Mouse (Mus musculus): ENCODE measurements around the gene Exo1. TPM values are rescaled to one million over a fixed set of nuclear protein-coding genes. Genes with fewer than 3 reads are reported as not detected.

Exo1 gene
- total and polyA plus RNA-seq, 2 experiments from 2014 or later: 7.2 to 22.8 TPM

- DNase-seq (ENCODE audit: low spot score) (no peak), ATAC-seq (ENCODE audit: insufficient read depth, low read depth) (no peak)
- Histone ChIP-seq H3K27me3 (ENCODE audit: control insufficient read depth, insufficient read depth, low read length) (no peaks in the 10 kb centered on the region), H3K4me1 (ENCODE audit: control insufficient read depth, insufficient read depth) (no peaks in the 10 kb centered on the region), H3K27ac (ENCODE audit: low read depth) (no peak overlapping the region), H3K4me2 (ENCODE audit: low read depth, low read length) (no peak overlapping the region), H3K4me3 (ENCODE audit: low read depth, low read length) (no peak overlapping the region), H3K36me3 (replicated peaks; ENCODE audit: control insufficient read depth, insufficient read depth, low read length) (no peaks in the 10 kb centered on the region), H3K9me3 (replicated peaks; ENCODE audit: control insufficient read depth, low read length) (no peaks in the 10 kb centered on the region), H3K9ac (replicated peaks; ENCODE audit: low read depth, low read length) (no peak overlapping the region)
- WGBS: 61% methylated on average over 2 of the region's 2 CpGs
- TF ChIP-seq CTCF (IDR thresholded peaks at IDR 0.05; ENCODE audit: low read depth) (no peak), EP300 (IDR thresholded peaks at IDR 0.05; ENCODE audit: low read depth) (no peak)
Observed at GRCm38 (mm10) chr1:175961786-175962185, 81.4 kb downstream of the Exo1 start.

Other genes with a start within 250 kb of the Exo1 start
- gene Opn3, start 187.8 kb upstream of the Exo1 start, total RNA-seq (2014; rRNA removed; ENCODE audit: low replicate concordance): 19.4 and 22.0 TPM in 2 replicates
- gene Opn3, start 187.8 kb upstream of the Exo1 start, polyA plus RNA-seq (2015; fragmentation: Nextera tagmentation; extraction: Ambion mirVana): 6.7 and 7.6 TPM in 2 replicates
- gene Chml, start 187.7 kb upstream of the Exo1 start, total RNA-seq (2014; rRNA removed; ENCODE audit: low replicate concordance): 5.2 and 11.4 TPM in 2 replicates
- gene Chml, start 187.7 kb upstream of the Exo1 start, polyA plus RNA-seq (2015; fragmentation: Nextera tagmentation; extraction: Ambion mirVana): 1.8 and 1.9 TPM in 2 replicates
- not detected in 2 replicates for gene Wdr64, start 182.0 kb upstream of the Exo1 start, total RNA-seq (2014; rRNA removed; ENCODE audit: low replicate concordance)
- gene Wdr64, start 182.0 kb upstream of the Exo1 start, polyA plus RNA-seq (2015; fragmentation: Nextera tagmentation; extraction: Ambion mirVana): not detected in 2 replicates
- gene Gm38100, start 39.7 kb downstream of the Exo1 start, total RNA-seq (2014; rRNA removed; ENCODE audit: low replicate concordance): not detected in 2 replicates
- gene Gm38100, start 39.7 kb downstream of the Exo1 start, polyA plus RNA-seq (2015; fragmentation: Nextera tagmentation; extraction: Ambion mirVana): 0.12 and 0.23 TPM in 2 replicates
- not detected in 2 replicates for gene Rbm8a2, start 98.5 kb downstream of the Exo1 start, total RNA-seq (2014; rRNA removed; ENCODE audit: low replicate concordance)
- gene Rbm8a2, start 98.5 kb downstream of the Exo1 start, polyA plus RNA-seq (2015; fragmentation: Nextera tagmentation; extraction: Ambion mirVana): 0.25 TPM in 1 of 2 replicates, not detected in the other